Mouse (Mus musculus) embryonic fibroblast, embryonic 13.5 days (primary cell): ENCODE measurements around the gene Tcam1. TPM values are rescaled to one million over a fixed set of nuclear protein-coding genes. Genes with fewer than 3 reads are reported as not detected.

Experiments
- H3K27ac ChIP-seq: 2 replicates; pipeline ENCODE4 v1.5.1; 2012; ENCODE audit warnings: low read length, control low read depth, inconsistent platforms; ENCODE audit not compliant: insufficient read depth
- H3K4me1 ChIP-seq: 2 replicates; pipeline ENCODE4 v1.6.1; 2011; ENCODE audit warnings: low read length; ENCODE audit not compliant: control insufficient read depth, insufficient read depth
- H3K4me3 ChIP-seq: 2 replicates; pipeline ENCODE4 v1.5.1; 2011; ENCODE audit warnings: mild to moderate bottlenecking, control low read depth, low read length; ENCODE audit not compliant: insufficient read depth
- CTCF ChIP-seq: IDR thresholded peaks from 2 replicates; pipeline ENCODE4 v1.5.1; 2011; ENCODE audit warnings: mild to moderate bottlenecking, control low read depth, low read length, moderate library complexity, borderline replicate concordance; ENCODE audit not compliant: insufficient read depth
- POLR2A ChIP-seq: IDR thresholded peaks from 2 replicates; pipeline ENCODE4 v1.6.1; 2011; ENCODE audit warnings: low read depth, mild to moderate bottlenecking, control low read depth, low read length, moderate library complexity
- polyA plus RNA-seq: library from polyadenylated mRNA; stranded (reverse); fragments of >200 nt; gene quantifications from 2 replicates; pipeline ENCODE4 v1.2.4, GENCODE M21; 2011; ENCODE audit warnings: low read depth; ENCODE audit not compliant: missing spikeins, insufficient read length

Gene Tcam1
- polyA plus RNA-seq, 1 experiment, result 0.16 TPM

- Histone ChIP-seq H3K4me3 (no peak overlapping the region), H3K4me1 (0 out of 2 replicates have a peak, but pooled peaks cover 2% of the 10 kb centered on the region), H3K27ac (no peak overlapping the region)
- TF ChIP-seq CTCF (no peak), POLR2A (no peak)
Measured at GRCm38 (mm10) chr11:106289369-106289768, 12.9 kb downstream of the Tcam1 start.

GRCm38 (mm10) chr11:106290376-106290775 lies 13.9 kb downstream of the Tcam1 start:
- Histone ChIP-seq H3K4me3 (no peak overlapping the region), H3K4me1 (0 out of 2 replicates have a peak, but pooled peaks cover 2% of the 10 kb centered on the region), H3K27ac (no peak overlapping the region)
- TF ChIP-seq CTCF, result no peak
- no peak for TF ChIP-seq POLR2A

DNA sequence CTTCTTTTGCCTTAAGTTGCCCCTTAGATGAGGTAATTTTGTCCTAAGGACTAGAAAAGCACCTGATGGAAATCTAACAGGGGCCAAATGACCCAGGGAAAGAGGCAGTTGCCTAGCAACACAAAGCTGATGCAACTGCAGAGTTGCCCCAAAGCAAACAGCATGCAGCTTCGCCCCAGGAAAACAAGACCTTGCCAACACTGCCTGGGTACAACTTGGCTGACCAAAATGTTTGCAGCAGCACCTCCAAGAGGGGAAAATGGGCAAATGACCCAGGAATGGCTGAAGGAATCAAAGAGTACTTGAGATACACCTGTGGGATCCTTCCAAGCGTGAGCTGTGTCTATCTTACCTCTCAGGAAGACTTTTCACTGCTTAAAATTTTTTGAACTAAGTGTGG lies 15.4 kb downstream of the Tcam1 start:
- Histone ChIP-seq H3K4me1 (0 out of 2 replicates have a peak, but pooled peaks cover 2% of the 10 kb centered on the region), H3K27ac (no peak overlapping the region), H3K4me3 (no peak overlapping the region)
- TF ChIP-seq CTCF (no peak), POLR2A (no peak)

- no peak within 1 kb of the TSS for H3K4me3 ChIP-seq
- H3K4me1 ChIP-seq, result no peaks in the 10 kb centered on the region
- TF ChIP-seq POLR2A (no peak), CTCF (no peak)
- no peak within 1 kb of the TSS for H3K27ac ChIP-seq
Measured at GRCm38 (mm10) chr11:106301765-106302164, 25.3 kb downstream of the Tcam1 start, which contains the start of gene Gh. Gene Gh (minus strand): TSS chr11:106301865.

DNA sequence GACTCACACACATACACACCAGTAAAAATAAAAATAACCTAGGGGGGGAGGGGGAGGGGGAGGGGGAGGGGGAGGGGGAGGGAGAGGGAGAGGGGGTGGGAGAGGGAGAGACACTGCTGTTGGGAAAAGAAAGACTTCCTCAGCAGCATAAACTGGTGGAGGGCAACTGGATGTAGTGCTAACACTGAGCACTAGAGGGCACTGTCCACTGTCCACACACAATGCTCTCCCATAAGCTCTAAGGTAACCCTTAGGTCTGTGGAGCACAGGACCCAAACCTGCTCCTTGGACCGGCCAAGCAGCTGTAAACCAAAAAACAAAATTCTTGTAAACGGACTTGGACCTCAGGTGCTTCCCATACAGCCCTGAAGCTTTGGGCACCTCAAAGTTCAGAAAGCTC lies 26.2 kb downstream of the Tcam1 start:
- no peak overlapping the region for H3K27ac ChIP-seq
- no peak overlapping the region for H3K4me3 ChIP-seq
- TF ChIP-seq CTCF (peak; percentile 88), POLR2A (no peak)
- no peaks in the 10 kb centered on the region for H3K4me1 ChIP-seq

DNA sequence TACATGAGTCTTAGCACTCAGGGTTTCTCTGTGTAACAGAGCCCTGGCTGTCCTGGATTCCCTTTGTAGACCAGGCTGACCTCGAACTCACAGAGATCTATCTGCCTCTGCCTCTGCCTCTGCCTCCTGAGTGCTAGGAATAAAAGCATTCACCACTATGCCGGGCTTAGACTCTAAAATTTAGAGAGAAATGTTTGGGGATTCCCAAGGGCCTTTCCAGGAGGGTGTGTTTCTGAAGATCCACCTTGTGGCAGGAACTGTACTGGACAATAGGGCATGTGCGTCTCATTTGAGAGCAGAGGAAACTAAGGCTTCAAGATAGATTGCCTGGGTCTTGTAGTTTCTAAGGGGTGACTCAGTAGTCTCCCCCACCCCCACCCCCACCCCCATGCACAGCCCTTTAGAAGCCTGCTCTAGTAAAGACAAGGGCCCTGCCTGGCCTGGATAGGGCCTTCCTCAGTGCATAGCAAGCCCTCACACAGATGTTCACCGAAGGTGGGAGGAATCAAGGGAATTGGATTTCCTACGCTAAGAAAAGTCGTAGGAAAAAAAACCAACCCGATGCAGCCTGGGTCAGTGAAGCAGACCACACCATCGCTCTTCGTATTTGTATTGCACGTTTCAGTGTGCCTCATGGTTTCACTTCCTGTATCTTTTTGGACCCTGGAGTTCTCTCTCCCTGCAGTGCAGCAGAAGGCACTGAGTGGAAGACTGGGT lies 29.0 kb downstream of the Tcam1 start:
- Histone ChIP-seq H3K27ac (no peak overlapping the region), H3K4me1 (no peaks in the 10 kb centered on the region), H3K4me3 (no peak overlapping the region)
- no peak for TF ChIP-seq CTCF
- TF ChIP-seq POLR2A, result no peak

GRCm38 (mm10) chr11:106306065-106306385 lies 29.6 kb downstream of the Tcam1 start:
- Histone ChIP-seq H3K4me3 (no peak overlapping the region), H3K27ac (no peak overlapping the region), H3K4me1 (no peaks in the 10 kb centered on the region)
- no peak for TF ChIP-seq POLR2A

DNA sequence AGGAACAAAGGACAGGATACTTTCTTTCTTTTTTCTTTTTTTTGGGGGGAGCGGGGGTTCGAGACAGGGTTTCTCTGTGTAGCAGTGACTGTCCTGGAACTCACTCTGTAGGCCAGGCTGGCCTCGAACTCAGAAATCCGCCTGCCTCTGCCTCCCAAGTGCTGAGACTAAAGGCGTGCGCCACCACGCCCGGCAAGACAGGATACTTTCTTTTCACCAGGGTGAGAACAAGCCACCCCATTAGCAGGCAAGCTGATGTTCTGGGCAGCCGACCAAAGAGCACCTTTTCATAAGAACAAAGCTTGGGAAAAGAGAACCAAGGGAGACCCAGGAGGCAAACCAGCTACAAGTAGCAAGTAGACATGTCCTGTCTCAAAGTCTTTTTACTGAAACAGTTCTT lies 30.3 kb downstream of the Tcam1 start:
- no peak overlapping the region for H3K27ac ChIP-seq
- no peak overlapping the region for H3K4me3 ChIP-seq
- no peak for TF ChIP-seq CTCF
- no peak for TF ChIP-seq POLR2A
- H3K4me1 ChIP-seq, result no peaks in the 10 kb centered on the region

DNA sequence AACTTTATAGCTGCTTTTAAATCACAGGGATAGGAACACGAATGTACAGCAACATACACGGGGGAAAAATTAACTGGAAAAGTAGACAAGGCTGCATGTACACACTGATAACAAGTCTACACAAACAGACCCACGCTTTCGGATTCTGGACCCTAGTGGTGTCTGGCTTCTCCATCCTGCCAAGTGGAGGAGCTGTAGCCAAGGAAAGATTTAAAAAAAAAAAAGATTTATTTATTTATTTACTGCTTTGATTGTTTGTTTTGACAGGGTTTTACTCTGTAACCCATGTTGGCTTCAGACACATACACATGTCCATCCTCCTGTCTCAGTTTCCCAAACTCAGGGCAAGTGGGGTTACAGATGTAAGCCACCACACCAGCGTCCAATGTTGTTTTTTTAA lies 31.0 kb downstream of the Tcam1 start:
- H3K4me1 ChIP-seq, result no peaks in the 10 kb centered on the region
- H3K27ac ChIP-seq, result no peak overlapping the region
- no peak for TF ChIP-seq CTCF
- no peak for TF ChIP-seq POLR2A
- H3K4me3 ChIP-seq, result no peak overlapping the region

- Histone ChIP-seq H3K4me3 (no peak overlapping the region), H3K4me1 (no peaks in the 10 kb centered on the region), H3K27ac (no peak overlapping the region)
- no peak for TF ChIP-seq POLR2A
- TF ChIP-seq CTCF, result no peak
Measured at GRCm38 (mm10) chr11:106308162-106308561, 31.7 kb downstream of the Tcam1 start.
